Mouse (Mus musculus) lung, postnatal 0 days (tissue): ENCODE data around the gene Nav1.
A peak's percentile ranks its signal among the peaks of the same experiment; 100 is the strongest.

Source experiments
- CTCF ChIP-seq: IDR thresholded peaks from 2 replicates; pipeline ENCODE4 v1.5.1; 2016; ENCODE audit warnings: antibody characterized with exemption, mild to moderate bottlenecking
- EP300 ChIP-seq: IDR thresholded peaks from 2 replicates; pipeline ENCODE4 v1.6.1; 2016; ENCODE audit warnings: antibody characterized with exemption, mild to moderate bottlenecking, control low read depth

GRCm38 (mm10) chr1:135544504-135545146 is 62.5 kb downstream of the Nav1 start:
- TF ChIP-seq CTCF (peak; percentile 96), EP300 (no peak)
